Comparison of ENCODE assay signal across 18 mouse cellular contexts in the genomic region with DNA sequence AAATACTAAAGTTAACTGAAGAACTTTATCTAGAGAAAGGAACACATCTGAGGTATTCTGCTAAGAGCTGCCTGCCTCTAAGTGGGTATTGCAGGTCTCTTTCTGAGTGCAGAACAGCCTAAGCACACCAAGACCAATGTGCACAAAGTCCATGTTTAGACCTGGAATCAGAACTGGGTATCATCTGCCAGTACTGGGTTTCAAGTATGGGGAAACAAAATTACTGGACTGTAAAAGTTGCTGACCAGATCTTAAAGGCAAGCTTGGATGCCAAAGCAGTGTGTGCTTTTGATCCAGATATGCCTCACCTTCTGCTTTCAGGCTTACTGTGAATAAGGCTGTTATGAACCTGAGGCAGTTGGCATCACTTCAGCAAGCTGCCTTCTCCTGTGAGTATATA.
"Had no signal": no experiment of that assay in that cellular context is flagged by ENCODE, and none has a peak within 500 bp of the region (broad histone marks: within the 10 kb centered on the region; RNA-seq: fewer than 3 reads in every experiment).

No protein-coding gene starts in this region.

- ATAC-seq: midbrain, embryonic 16.5 days had no signal

- DNase-seq: lung, embryonic 14.5 days; lung, postnatal 10 days; lung, postnatal 4 days; midbrain, embryonic 14.5 days; retina, postnatal 1 day; right cerebral cortex, adult 18-20 months; right cerebral cortex, postnatal 25 days; right cerebral cortex, postnatal 4 days; spleen, adult 18-20 months; thymus, adult 18-20 months; thymus, postnatal 14 days; thymus, postnatal 36 days had no signal

- H3K9me3 ChIP-seq: midbrain, embryonic 10.5 days; midbrain, embryonic 12.5 days; neural tube, embryonic 13.5 days; neural tube, embryonic 15.5 days had no signal

- H3K4me3 ChIP-seq: midbrain, embryonic 10.5 days; midbrain, embryonic 12.5 days; myocyte; neural tube, embryonic 13.5 days; neural tube, embryonic 15.5 days had no signal

- H3K27me3 ChIP-seq: midbrain, embryonic 12.5 days; neural tube, embryonic 13.5 days; neural tube, embryonic 15.5 days had no signal

- H3K9ac ChIP-seq: lung, embryonic 14.5 days; midbrain, embryonic 12.5 days; neural tube, embryonic 13.5 days; neural tube, embryonic 15.5 days had no signal

- H3K27ac ChIP-seq: midbrain, embryonic 10.5 days; midbrain, embryonic 12.5 days; neural tube, embryonic 13.5 days; neural tube, embryonic 15.5 days had no signal

- H3K36me3 ChIP-seq: midbrain, embryonic 10.5 days; midbrain, embryonic 12.5 days; neural tube, embryonic 13.5 days; neural tube, embryonic 15.5 days had no signal

- H3K4me2 ChIP-seq: lung, embryonic 14.5 days; midbrain, embryonic 12.5 days; neural tube, embryonic 13.5 days; neural tube, embryonic 15.5 days had no signal

- H3K4me1 ChIP-seq: midbrain, embryonic 10.5 days; midbrain, embryonic 12.5 days; neural tube, embryonic 13.5 days; neural tube, embryonic 15.5 days had no signal
